Mouse (Mus musculus): ENCODE measurements around the gene Zfp609.

GRCm38 (mm10) chr9:65748102-65748501, 79.3 kb downstream of the Zfp609 start:
- TF ChIP-seq CTCF (IDR thresholded peaks at IDR 0.05; ENCODE audit: borderline replicate concordance, insufficient read depth, low read length) (no peak), POLR2A (IDR thresholded peaks at IDR 0.05; ENCODE audit: low read depth, low read length) (no peak)

Measured in embryonic fibroblast, embryonic 13.5 days (primary cell).